Mouse (Mus musculus): ENCODE measurements around the gene Gm4131.

- TF ChIP-seq POLR2A (IDR thresholded peaks at IDR 0.05; ENCODE audit: extremely low read depth, insufficient read depth, low read length), result no peak
- no peak for TF ChIP-seq CTCF (IDR thresholded peaks at IDR 0.05; ENCODE audit: extremely low read depth, insufficient read depth, low read length)
Measured at GRCm38 (mm10) chr14:62454760-62455569, 111.8 kb downstream of the Gm4131 start.
